Mouse (Mus musculus) limb, embryonic 11.5 days (tissue): ENCODE measurements around the gene Cacng7. TPM values are rescaled to one million over a fixed set of nuclear protein-coding genes. Genes with fewer than 3 reads are reported as not detected.

Experiments used
- ATAC-seq: fragments of 200-750 bp; cut with Nextera tagmentation; 2 replicates; pipeline ENCODE4 v1.8.0; 2017; ENCODE audit warnings: low read depth; ENCODE audit not compliant: insufficient number of reproducible peaks, low FRiP score, low TSS enrichment
- DNase-seq: peaks from one replicate; pipeline ENCODE4 v3.0.0-alpha.2; 2015; ENCODE audit warnings: low spot score
- H3K27ac ChIP-seq: fragments of 300-500 bp; sonication (generic); replicated peaks from 2 replicates; pipeline ENCODE4 v1.5.1; 2014; ENCODE audit warnings: low read depth, mild to moderate bottlenecking, low read length
- H3K27me3 ChIP-seq: fragments of 300-500 bp; sonication (generic); 2 replicates; pipeline ENCODE4 v1.6.1; 2014; ENCODE audit warnings: mild to moderate bottlenecking, low read length, mixed read lengths; ENCODE audit not compliant: control insufficient read depth, insufficient read depth
- H3K36me3 ChIP-seq: fragments of 300-500 bp; sonication (generic); 2 replicates; pipeline ENCODE4 v1.6.1; 2014; ENCODE audit warnings: mild to moderate bottlenecking, low read length, moderate library complexity, mixed read lengths; ENCODE audit not compliant: control insufficient read depth, insufficient read depth
- H3K4me1 ChIP-seq: fragments of 300-500 bp; sonication (generic); 2 replicates; pipeline ENCODE4 v1.6.1; 2014; ENCODE audit warnings: low read length, mixed read lengths; ENCODE audit not compliant: control insufficient read depth, insufficient read depth
- H3K4me2 ChIP-seq: fragments of 300-500 bp; sonication (generic); 2 replicates; pipeline ENCODE4 v1.6.1; 2014; ENCODE audit warnings: low read depth, mild to moderate bottlenecking, moderate library complexity; ENCODE audit not compliant: severe bottlenecking
- H3K4me3 ChIP-seq: fragments of 300-500 bp; sonication (generic); 2 replicates; pipeline ENCODE4 v1.5.1; 2014; ENCODE audit warnings: low read depth, low read length
- H3K9ac ChIP-seq: fragments of 300-500 bp; sonication (generic); 2 replicates; pipeline ENCODE4 v1.6.1; 2014; ENCODE audit warnings: mild to moderate bottlenecking, low read length
- H3K9me3 ChIP-seq: fragments of 300-500 bp; sonication (generic); 2 replicates; pipeline ENCODE4 v1.6.1; 2016; ENCODE audit warnings: low read length; ENCODE audit not compliant: control insufficient read depth
- WGBS: fragments of 180-500 bp; shearing (Covaris S2); extraction: QIAGEN DNeasy Blood & Tissue Kit; methylation state at CpG from one replicate; pipeline ENCODE4 v1.1.7; 2014; 5-methylcytosine and 5-hydroxymethylcytosine counted together
- polyA plus RNA-seq: library from polyadenylated mRNA; unstranded; fragments of >200 nt; fragmentation: Nextera tagmentation; extraction: Ambion mirVana; gene quantifications from 2 replicates; pipeline ENCODE4 v1.2.1, GENCODE M21; 2014

Gene Cacng7
- polyA plus RNA-seq, 1 experiment from 2014 or later, result 2.0 TPM

DNA sequence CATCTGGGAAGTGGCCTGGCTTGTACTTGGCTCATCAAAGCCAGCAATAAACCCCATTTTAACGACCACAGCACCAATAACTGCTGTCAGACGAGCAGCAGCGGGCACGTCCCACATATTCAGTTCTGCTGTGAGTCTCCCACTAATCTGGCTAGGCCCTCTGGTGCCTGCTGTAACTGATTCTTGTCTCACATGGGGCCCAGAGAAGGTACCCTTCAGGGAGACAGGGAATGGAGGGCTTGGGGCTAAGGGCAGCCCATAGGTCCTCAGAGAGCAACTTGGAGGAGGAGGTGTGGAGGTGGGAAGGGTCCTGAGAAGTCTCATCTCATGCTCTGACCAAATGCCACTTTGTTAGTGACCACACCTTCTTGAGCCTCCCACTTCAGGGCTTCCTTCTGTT is 24.1 kb upstream of the Cacng7 start:
- WGBS, result 13% methylated on average over 4 of the region's 4 CpGs
- no peak overlapping the region for H3K27ac ChIP-seq
- H3K4me3 ChIP-seq, result no peak overlapping the region
- H3K9me3 ChIP-seq, result no peaks in the 10 kb centered on the region; the same call in 1 of the 2 replicates
- no peak for DNase-seq
- H3K36me3 ChIP-seq, result no peaks in the 10 kb centered on the region
- no peak overlapping the region for H3K9ac ChIP-seq
- ATAC-seq, result no peak
- peaks cover 4% of the 10 kb centered on the region; the same call in 1 of the 2 replicates for H3K4me1 ChIP-seq
- peaks cover 16% of the 10 kb centered on the region for H3K27me3 ChIP-seq
- H3K4me2 ChIP-seq, result no peak overlapping the region

DNA sequence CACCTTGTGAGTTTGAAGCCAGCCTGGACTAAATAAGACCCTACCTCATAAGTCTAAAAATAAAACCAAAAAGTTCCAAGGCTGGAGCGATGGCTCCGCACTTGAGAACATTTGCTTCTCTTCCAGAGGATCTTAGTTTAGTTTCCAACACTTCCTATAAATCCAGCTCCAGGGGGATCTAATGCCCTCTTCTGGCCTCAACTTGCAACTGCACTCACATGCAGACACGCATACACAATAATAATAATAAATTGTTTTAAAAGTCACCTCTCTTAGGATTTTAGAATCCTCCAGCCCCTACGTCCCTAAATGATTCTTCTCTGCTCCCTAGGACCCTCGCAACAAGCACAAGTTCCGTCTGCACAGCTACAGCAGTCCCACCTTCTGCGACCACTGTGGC is 22.5 kb upstream of the Cacng7 start:
- Histone ChIP-seq H3K27me3 (peaks cover 5% of the 10 kb centered on the region), H3K27ac (no peak overlapping the region), H3K4me2 (no peak overlapping the region), H3K9ac (no peak overlapping the region), H3K4me3 (no peak overlapping the region), H3K36me3 (no peaks in the 10 kb centered on the region), H3K4me1 (no peaks in the 10 kb centered on the region), H3K9me3 (no peaks in the 10 kb centered on the region; the same call in 1 of the 2 replicates)
- DNase-seq (no peak), ATAC-seq (no peak)
- 96% methylated on average over 7 of the region's 7 CpGs for WGBS

DNA sequence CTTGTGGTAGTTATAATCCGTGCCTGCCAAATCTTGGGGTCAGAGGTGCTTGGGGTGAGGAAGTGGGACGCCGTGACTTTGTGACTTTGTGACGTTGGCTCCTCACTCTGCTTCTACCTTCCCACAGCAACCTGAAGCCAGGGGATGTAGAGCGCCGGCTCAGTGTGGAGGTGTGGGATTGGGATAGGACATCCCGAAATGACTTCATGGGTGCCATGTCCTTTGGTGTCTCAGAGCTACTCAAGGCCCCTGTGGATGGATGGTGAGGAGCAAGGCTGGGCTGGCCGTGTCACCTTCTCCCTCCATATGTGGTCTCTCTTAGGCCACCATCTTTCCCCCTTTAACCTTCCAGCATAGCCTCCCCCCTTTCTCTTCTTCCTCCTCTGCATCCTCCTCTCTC is 19.2 kb upstream of the Cacng7 start:
- ATAC-seq, result no peak
- H3K4me3 ChIP-seq, result no peak overlapping the region

GRCm38 (mm10) chr7:3314121-3314520 is 18.6 kb upstream of the Cacng7 start:
- ATAC-seq, result no peak
- 67% methylated on average over 5 of the region's 5 CpGs for WGBS

More for the DNA sequence above, 19.2 kb upstream of the Cacng7 start:
- no peaks in the 10 kb centered on the region for H3K4me1 ChIP-seq
- H3K9me3 ChIP-seq, result no peaks in the 10 kb centered on the region; the same call in 1 of the 2 replicates
- H3K27ac ChIP-seq, result no peak overlapping the region
- no peaks in the 10 kb centered on the region for H3K27me3 ChIP-seq
- H3K9ac ChIP-seq, result no peak overlapping the region
- H3K4me2 ChIP-seq, result no peak overlapping the region
- DNase-seq, result no peak
- no peaks in the 10 kb centered on the region for H3K36me3 ChIP-seq
- 85% methylated on average over 8 of the region's 8 CpGs for WGBS

DNA sequence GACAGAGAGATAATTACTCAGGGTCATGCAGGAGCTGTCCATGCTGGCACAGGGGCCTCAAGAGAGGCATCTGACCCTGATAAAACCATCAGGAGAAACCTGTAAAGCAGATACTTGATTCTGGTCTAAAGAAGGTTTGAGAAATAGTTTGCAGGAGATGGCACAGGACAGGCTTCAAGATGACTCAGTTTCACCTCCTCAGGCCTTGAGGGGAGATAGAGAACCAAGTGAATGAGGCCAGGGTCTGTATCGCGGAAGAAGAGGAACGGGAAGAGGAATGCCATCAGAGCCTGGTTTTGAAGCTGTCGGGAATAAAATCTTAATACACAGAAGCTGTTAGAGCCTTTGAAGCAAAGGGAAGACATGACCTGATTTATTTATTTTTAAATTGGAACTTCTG is 15.1 kb upstream of the Cacng7 start:
- Histone ChIP-seq H3K4me2 (no peak overlapping the region), H3K9me3 (no peaks in the 10 kb centered on the region), H3K27ac (no peak overlapping the region), H3K4me1 (no peaks in the 10 kb centered on the region), H3K36me3 (no peaks in the 10 kb centered on the region), H3K4me3 (no peak overlapping the region), H3K9ac (no peak overlapping the region), H3K27me3 (no peaks in the 10 kb centered on the region)
- DNase-seq (no peak), ATAC-seq (no peak)
- 50% methylated on average over 4 of the region's 4 CpGs for WGBS

More at GRCm38 (mm10) chr7:3314121-3314520, 18.6 kb upstream of the Cacng7 start:
- Histone ChIP-seq H3K4me2 (no peak overlapping the region), H3K4me1 (no peaks in the 10 kb centered on the region), H3K27me3 (no peaks in the 10 kb centered on the region), H3K36me3 (no peaks in the 10 kb centered on the region), H3K9ac (no peak overlapping the region), H3K4me3 (no peak overlapping the region), H3K9me3 (no peaks in the 10 kb centered on the region; the same call in 1 of the 2 replicates), H3K27ac (no peak overlapping the region)
- no peak for DNase-seq

DNA sequence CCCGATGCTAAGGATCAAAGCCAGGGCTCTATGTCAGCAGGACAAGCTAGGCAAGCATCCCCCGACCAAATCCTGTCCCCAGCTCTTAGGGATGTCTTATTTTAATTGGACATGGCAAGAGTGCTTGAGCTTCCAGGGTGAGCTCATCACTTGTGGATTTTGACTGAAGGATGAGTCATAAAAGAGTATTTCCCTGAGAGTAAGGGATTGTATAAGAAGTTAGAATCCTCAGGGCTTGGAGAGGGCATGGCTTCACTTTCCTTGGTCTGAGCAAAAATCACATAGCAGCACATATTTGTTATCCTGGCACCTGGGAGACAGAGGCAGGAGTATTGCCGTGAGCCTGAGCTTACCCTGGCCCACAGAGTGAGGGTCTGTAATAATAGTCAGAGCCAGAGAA is 11.9 kb upstream of the Cacng7 start:
- Histone ChIP-seq H3K36me3 (no peaks in the 10 kb centered on the region), H3K9ac (no peak overlapping the region), H3K4me2 (no peak overlapping the region), H3K4me3 (no peak overlapping the region), H3K4me1 (no peaks in the 10 kb centered on the region), H3K27ac (no peak overlapping the region), H3K9me3 (no peaks in the 10 kb centered on the region), H3K27me3 (no peaks in the 10 kb centered on the region)
- no peak for DNase-seq
- ATAC-seq, result no peak
- WGBS, result 63% methylated on average over 3 of the region's 3 CpGs

GRCm38 (mm10) chr7:3323826-3324225 is 8.9 kb upstream of the Cacng7 start:
- no peak overlapping the region for H3K9ac ChIP-seq
- WGBS, result 89% methylated on average over 1 of the region's 1 CpGs
- H3K4me2 ChIP-seq, result no peak overlapping the region

DNA sequence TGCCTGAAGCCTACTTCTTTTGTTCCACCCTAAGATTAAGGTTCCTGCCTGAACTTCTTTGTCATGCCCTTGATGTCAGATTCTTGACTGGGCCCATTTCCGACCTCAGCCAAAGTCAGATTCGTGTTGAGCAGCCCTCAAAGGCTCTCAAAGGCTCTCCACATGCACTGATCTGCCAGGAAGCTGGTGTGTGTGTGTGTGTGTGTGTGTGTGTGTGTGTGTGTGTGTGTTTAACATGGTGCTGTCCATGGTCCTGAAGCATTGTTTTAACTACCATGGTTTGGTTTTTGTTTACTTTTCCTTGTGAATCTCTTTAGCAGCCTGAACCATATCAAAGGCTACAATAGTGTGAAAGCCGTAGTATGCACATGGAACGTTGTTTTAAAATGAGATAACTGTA is 4.8 kb upstream of the Cacng7 start:
- no peaks in the 10 kb centered on the region for H3K9me3 ChIP-seq
- no peaks in the 10 kb centered on the region for H3K27me3 ChIP-seq
- no peak overlapping the region for H3K9ac ChIP-seq
- H3K4me1 ChIP-seq, result no peaks in the 10 kb centered on the region; the same call in 1 of the 2 replicates
- no peak overlapping the region for H3K4me2 ChIP-seq
- WGBS, result 74% methylated on average over 4 of the region's 4 CpGs
- no peaks in the 10 kb centered on the region for H3K36me3 ChIP-seq
- ATAC-seq (no peak), DNase-seq (no peak)
- H3K4me3 ChIP-seq, result no peak overlapping the region
- H3K27ac ChIP-seq, result no peak overlapping the region

More at GRCm38 (mm10) chr7:3323826-3324225, 8.9 kb upstream of the Cacng7 start:
- no peaks in the 10 kb centered on the region for H3K36me3 ChIP-seq
- H3K4me1 ChIP-seq, result no peaks in the 10 kb centered on the region
- DNase-seq, result no peak
- no peaks in the 10 kb centered on the region for H3K27me3 ChIP-seq
- no peak overlapping the region for H3K27ac ChIP-seq
- no peak overlapping the region for H3K4me3 ChIP-seq
- no peak for ATAC-seq
- H3K9me3 ChIP-seq, result no peaks in the 10 kb centered on the region
